8 mouse cellular contexts compared by ENCODE assay signal in the genomic region with DNA sequence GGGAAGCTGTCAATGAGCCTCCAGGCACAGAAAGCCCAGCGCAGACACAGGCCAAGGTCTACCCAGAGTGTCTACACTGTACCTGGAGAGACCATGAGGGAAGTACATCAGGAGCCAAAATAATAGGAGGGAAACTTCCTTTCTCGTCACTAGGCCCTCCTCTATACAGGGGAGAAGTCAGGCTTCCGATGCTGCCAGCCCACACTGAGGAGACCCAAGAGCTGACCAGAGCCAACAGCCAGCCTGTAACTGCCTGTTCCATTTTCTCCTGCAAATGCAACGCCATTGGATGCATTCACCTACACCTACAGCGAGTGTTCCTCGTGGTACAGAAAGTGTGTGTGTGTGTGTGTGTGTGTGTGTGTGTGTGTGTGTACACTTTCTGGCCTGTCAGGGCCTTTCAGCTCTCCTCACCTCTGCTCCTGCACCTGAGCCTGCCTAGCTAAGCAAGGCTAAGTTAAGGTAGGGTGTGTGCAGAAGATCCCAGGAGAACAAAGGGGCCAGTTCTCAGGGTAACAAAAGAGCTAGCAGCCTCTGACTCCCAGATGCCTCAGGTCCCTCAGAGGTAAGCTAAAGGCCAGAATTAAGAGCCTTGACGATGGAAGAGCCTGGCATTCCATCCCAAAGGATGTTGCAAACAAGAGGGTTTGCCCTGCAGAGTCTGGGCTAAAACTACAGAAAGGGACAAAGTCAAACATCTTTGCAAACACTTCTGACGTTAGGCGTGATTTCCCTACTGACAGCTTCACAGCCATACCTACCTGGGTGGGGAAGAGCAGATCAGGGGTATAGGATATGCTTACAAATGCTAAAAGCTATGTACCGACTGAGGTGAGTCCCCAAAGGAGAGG. TPM values are rescaled to one million over a fixed set of nuclear protein-coding genes. Genes with fewer than 3 reads are reported as not detected.
A peak's percentile ranks its signal among the peaks of the same experiment; 100 is the strongest.
DNase-seq lines count a peak whose midpoint lies in the region; ATAC-seq and TF ChIP-seq lines count a peak whose summit lies in the region.

No protein-coding gene starts in this region.

- peak overlapping the region; percentile 89 for H3K9ac ChIP-seq in lung, postnatal 0 days (replicated peaks; ENCODE audit: low read depth)
- H3K9ac ChIP-seq in forebrain, embryonic 11.5 days (ENCODE audit: low read length), result peak overlapping the region; percentile 93
- H3K9ac ChIP-seq in limb, embryonic 12.5 days (replicated peaks), result peak overlapping the region; percentile 100
- peak overlapping the region; percentile 98 for H3K9ac ChIP-seq in stomach, embryonic 14.5 days (replicated peaks; ENCODE audit: low read depth, low read length)

- H3K9me3 ChIP-seq in lung, postnatal 0 days (ENCODE audit: low read length), result no peaks in the 10 kb centered on the region
- no peaks in the 10 kb centered on the region for H3K9me3 ChIP-seq in forebrain, embryonic 11.5 days (ENCODE audit: control insufficient read depth, low read length)
- H3K9me3 ChIP-seq in limb, embryonic 12.5 days, result no peaks in the 10 kb centered on the region
- no peaks in the 10 kb centered on the region for H3K9me3 ChIP-seq in stomach, embryonic 14.5 days (ENCODE audit: control insufficient read depth, low read depth, low read length)

- ATAC-seq in lung, postnatal 0 days, result no peak
- no peak for ATAC-seq in forebrain, embryonic 11.5 days (replicated peaks; ENCODE audit: low FRiP score)
- no peak for ATAC-seq in limb, embryonic 12.5 days (ENCODE audit: insufficient number of reproducible peaks, insufficient read depth, low FRiP score, low TSS enrichment, low read depth)
- no peak for ATAC-seq in stomach, embryonic 14.5 days (ENCODE audit: insufficient number of reproducible peaks, insufficient read depth, low FRiP score, low read depth)

- WGBS in lung, postnatal 0 days, result 7% methylated on average over 10 of the region's 10 CpGs
- WGBS in forebrain, embryonic 11.5 days, result 6% methylated on average over 10 of the region's 10 CpGs
- WGBS in limb, embryonic 12.5 days, result 1% methylated on average over 10 of the region's 10 CpGs
- 6% methylated on average over 10 of the region's 10 CpGs for WGBS in stomach, embryonic 14.5 days

- H3K27ac ChIP-seq in lung, postnatal 0 days (ENCODE audit: low read length), result peak overlapping the region; percentile 94
- no peak overlapping the region for H3K27ac ChIP-seq in forebrain, embryonic 11.5 days (ENCODE audit: low read depth, low read length)
- peak overlapping the region; percentile 98 for H3K27ac ChIP-seq in limb, embryonic 12.5 days
- peak overlapping the region; percentile 99 for H3K27ac ChIP-seq in stomach, embryonic 14.5 days (ENCODE audit: low read length)

- H3K4me3 ChIP-seq in lung, postnatal 0 days (ENCODE audit: low read depth, low read length), result peak overlapping the region; percentile 84
- H3K4me3 ChIP-seq in forebrain, embryonic 11.5 days (ENCODE audit: low read depth, low read length), result peak overlapping the region; percentile 60
- H3K4me3 ChIP-seq in limb, embryonic 12.5 days (replicated peaks), result peak overlapping the region; percentile 96
- H3K4me3 ChIP-seq in stomach, embryonic 14.5 days (ENCODE audit: low read depth, low read length), result peak overlapping the region; percentile 93

- DNase-seq in lung, postnatal 0 days (ENCODE audit: low spot score), result no peak
- no peak for DNase-seq in lung, postnatal 36 days
- peak; percentile 49 for DNase-seq in forebrain, embryonic 11.5 days (ENCODE audit: low spot score)
- DNase-seq in frontal cortex, postnatal 25 days (ENCODE audit: low spot score in 2 of 2), result no peak
- no peak for DNase-seq in frontal cortex, adult 2 months (ENCODE audit: extremely low spot score in 1 of 2, low spot score in 1 of 2)
- no peak for DNase-seq in cerebellum, postnatal 4 days (ENCODE audit: low spot score in 2 of 2)

- peak overlapping the region; percentile 86 for H3K4me2 ChIP-seq in lung, postnatal 0 days (replicated peaks; ENCODE audit: low read depth, low read length)
- H3K4me2 ChIP-seq in forebrain, embryonic 11.5 days (ENCODE audit: low read depth, low read length, severe bottlenecking), result peak overlapping the region; percentile 94
- peak overlapping the region; percentile 96 for H3K4me2 ChIP-seq in limb, embryonic 12.5 days
- peak overlapping the region; percentile 95 for H3K4me2 ChIP-seq in stomach, embryonic 14.5 days (replicated peaks; ENCODE audit: low read depth, low read length)

- no peaks in the 10 kb centered on the region for H3K27me3 ChIP-seq in lung, postnatal 0 days (replicated peaks; ENCODE audit: insufficient read depth, low read length)
- peaks cover 9% of the 10 kb centered on the region for H3K27me3 ChIP-seq in forebrain, embryonic 11.5 days (ENCODE audit: control insufficient read depth, insufficient read depth, low read length)
- no peaks in the 10 kb centered on the region for H3K27me3 ChIP-seq in limb, embryonic 12.5 days
- no peaks in the 10 kb centered on the region for H3K27me3 ChIP-seq in stomach, embryonic 14.5 days (ENCODE audit: control insufficient read depth, insufficient read depth, low read length)

- H3K36me3 ChIP-seq in lung, postnatal 0 days (ENCODE audit: insufficient read depth, low read length), result 0 out of 2 replicates have a peak, but pooled peaks cover 3% of the 10 kb centered on the region
- no peaks in the 10 kb centered on the region for H3K36me3 ChIP-seq in forebrain, embryonic 11.5 days (ENCODE audit: control insufficient read depth, insufficient read depth, low read length)
- H3K36me3 ChIP-seq in limb, embryonic 12.5 days, result peaks cover 17% of the 10 kb centered on the region; the same call in 1 of the 2 replicates
- no peaks in the 10 kb centered on the region; the same call in 1 of the 2 replicates for H3K36me3 ChIP-seq in stomach, embryonic 14.5 days (ENCODE audit: control insufficient read depth, insufficient read depth, low read length)

- H3K4me1 ChIP-seq in lung, postnatal 0 days (ENCODE audit: insufficient read depth, low read depth, low read length), result peaks cover 13% of the 10 kb centered on the region; the same call in 1 of the 2 replicates
- H3K4me1 ChIP-seq in forebrain, embryonic 11.5 days (replicated peaks; ENCODE audit: control insufficient read depth, insufficient read depth, low read length), result peaks cover 41% of the 10 kb centered on the region
- peaks cover 58% of the 10 kb centered on the region for H3K4me1 ChIP-seq in limb, embryonic 12.5 days (replicated peaks)
- H3K4me1 ChIP-seq in stomach, embryonic 14.5 days (ENCODE audit: control insufficient read depth, insufficient read depth, low read length), result peaks cover 44% of the 10 kb centered on the region

- no peak for TF ChIP-seq CTCF in lung, postnatal 0 days (IDR thresholded peaks at IDR 0.05)

- TF ChIP-seq EP300 in lung, postnatal 0 days (IDR thresholded peaks at IDR 0.05), result no peak

RNA-seq across cellular contexts. Expression of a gene that starts 2.6 kb away (rescaled TPM):
- 13.4 and 15.3 TPM in 2 replicates for polyA plus RNA-seq in lung, postnatal 0 days (2015; fragmentation: Nextera tagmentation; extraction: Ambion mirVana)
- 6.5 and 7.4 TPM in 2 replicates for polyA plus RNA-seq in forebrain, embryonic 11.5 days (2014; fragmentation: Nextera tagmentation; extraction: Ambion mirVana)
- polyA plus RNA-seq in limb, embryonic 12.5 days (2016; fragmentation: Nextera tagmentation; extraction: Ambion mirVana), result 23.5 and 23.9 TPM in 2 replicates
- 7.5 and 9.7 TPM in 2 replicates for polyA plus RNA-seq in stomach, embryonic 14.5 days (2014; fragmentation: Nextera tagmentation; extraction: Ambion mirVana)
- polyA plus RNA-seq in frontal cortex, adult 2 months (2012; rRNA removed), result 3.1 TPM in 2 replicates
